Mouse (Mus musculus): ENCODE data around the gene Urb2. TPM values are rescaled to one million over a fixed set of nuclear protein-coding genes. Genes with fewer than 3 reads are reported as not detected.

Urb2 gene
- 25.4 and 28.0 TPM in 2 replicates for total RNA-seq (2017)

DNA sequence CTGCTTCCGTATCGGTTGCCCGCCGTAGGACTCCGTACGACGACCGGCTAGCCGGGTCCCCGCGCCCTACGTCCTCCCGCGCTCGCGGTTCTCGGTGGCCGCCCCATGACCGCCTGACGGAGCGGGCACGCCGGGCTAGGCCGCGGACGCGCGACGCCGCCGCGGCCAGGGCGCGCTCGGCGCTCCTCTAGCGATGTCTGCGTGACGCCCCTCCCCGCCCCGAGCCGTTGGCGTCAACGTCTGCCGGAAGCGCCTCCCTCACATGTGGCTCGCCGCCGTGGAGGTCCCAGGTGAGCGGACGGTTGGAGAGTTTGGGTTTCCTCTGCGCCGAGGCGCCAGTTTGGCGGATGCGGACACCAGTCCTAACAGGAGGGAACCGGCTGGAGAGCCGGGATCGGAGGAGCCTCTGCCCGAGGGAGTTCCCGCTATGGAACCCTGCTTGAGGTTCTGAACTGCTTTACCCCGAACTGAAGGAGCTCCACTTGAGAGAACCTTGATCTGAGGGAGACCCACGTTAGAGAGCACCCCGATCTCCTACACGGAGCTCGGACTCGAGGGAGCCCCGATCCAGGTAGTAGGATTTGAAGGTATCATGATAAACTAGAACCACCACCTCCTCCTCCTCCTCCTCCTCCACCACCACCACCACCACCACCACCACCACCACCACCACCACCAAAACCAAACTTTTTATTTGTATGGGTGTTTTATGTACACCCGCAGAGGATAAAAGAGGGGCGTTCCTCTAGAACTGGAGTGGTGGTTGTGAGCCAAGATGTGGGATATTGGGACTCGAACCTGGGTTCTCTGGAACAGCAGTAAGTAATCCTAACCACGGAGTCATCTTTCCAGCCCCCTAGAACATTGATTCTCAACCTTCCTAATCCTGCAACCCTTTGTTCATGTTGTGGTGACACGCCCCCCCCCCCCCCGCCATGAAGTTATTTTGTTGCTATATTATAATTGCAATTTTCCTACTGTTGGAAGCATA lies at the start of gene Urb2, which contains the start of gene Taf5l:
Gene Urb2 (plus strand): TSS at position 272 of the 991 bp plus-strand sequence.
Gene Taf5l (minus strand): TSS at position 161 of the 991 bp plus-strand sequence.
- ATAC-seq (replicated peaks; ENCODE audit: low read depth, poor library complexity, severe bottlenecking) = peak; percentile 78

DNA sequence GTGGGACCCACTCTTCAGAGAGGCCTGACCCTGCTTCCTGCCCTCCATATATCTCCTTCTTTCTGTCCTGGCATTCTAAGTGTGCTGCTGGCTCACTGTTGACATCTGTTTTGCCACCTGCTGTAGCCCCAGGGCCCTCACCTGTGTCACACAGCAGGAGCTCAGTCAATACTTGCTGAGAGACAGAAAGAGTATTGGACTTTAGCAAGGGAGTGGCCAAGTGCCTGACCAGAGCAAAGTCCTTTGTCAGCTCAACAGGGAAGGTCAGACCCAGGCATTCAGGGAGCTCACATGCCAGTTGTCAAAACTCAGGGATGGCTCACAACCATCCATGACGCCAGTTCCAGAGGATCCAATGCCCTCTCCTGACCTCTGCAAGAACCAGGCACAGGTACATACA lies 47.8 kb upstream of the Urb2 start:
- no peak for ATAC-seq (replicated peaks; ENCODE audit: low read depth, poor library complexity, severe bottlenecking)

DNA sequence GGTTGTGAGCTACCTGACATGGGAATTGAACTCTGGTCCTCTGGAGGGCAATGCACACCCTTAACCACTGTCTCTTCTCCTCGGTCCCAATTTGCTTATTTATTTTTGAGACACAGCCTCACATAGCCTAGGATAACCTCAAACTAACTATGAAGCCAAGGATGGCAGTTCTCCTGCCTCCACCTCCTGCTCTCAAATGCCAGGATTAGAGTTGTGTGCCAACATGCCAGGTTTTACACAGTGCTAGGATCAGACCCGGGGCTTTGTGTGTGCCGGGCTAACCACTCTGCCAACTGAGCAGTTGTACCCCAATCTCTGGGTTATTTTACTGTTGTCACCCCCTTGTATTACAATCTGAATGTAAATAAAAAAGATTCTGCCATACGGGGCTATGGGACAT lies 43.8 kb upstream of the Urb2 start:
- ATAC-seq (replicated peaks; ENCODE audit: low read depth, poor library complexity, severe bottlenecking) = no peak

DNA sequence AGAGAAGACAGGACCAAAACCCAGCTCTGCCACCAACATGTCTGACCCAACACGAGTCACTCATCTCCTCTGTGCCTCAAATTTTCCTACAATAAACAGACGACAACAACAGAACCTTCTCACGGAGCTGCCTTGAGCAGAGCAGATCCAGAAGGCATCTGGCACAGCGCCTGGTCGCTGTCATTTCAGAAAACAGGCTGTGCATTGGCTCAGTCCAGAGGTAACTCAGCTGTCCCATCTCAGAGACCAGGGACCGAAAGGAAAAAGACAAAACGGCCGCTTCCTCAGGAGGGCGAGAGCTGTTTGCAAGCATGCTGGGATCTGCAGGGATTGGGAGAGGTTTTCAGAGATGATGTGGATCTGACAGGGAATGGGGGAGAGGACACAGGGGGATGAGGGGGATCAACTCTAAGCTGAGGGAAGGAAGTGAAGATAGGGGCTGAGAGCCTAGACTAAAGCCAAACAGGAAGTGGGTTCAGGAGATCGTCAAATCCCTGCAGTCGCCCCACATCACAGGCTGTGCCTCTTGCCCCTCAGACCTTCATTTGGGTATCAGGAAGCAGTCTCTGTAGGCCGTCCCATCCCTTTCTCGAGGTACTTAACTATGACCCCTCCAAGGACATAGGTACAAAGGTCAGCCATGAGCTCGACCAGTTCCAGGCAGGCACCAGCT lies 43.0 kb upstream of the Urb2 start:
- ATAC-seq (replicated peaks; ENCODE audit: low read depth, poor library complexity, severe bottlenecking) = peak; percentile 9; the same call in 1 of the 2 replicates

DNA sequence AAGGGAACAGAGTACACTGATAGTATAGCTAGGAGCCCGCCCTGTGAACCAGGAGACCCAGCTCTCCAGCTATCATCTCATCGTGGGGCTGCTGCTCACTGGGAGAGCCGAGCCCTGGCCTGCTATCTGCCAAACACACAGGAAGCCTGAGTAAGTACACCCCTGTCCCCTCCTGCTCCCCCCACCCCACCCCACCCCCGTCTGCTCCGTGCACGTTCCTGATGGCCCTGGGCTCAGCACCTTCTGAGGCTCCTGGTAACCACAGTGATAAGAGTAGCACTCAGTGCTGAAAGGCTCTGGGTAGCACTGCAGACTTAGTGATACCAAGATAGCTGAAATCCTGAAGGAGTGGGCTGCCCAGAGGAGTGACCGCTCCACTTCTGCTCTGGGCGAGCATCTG lies 42.4 kb upstream of the Urb2 start:
- peak; percentile 37 for ATAC-seq (replicated peaks; ENCODE audit: low read depth, poor library complexity, severe bottlenecking)

DNA sequence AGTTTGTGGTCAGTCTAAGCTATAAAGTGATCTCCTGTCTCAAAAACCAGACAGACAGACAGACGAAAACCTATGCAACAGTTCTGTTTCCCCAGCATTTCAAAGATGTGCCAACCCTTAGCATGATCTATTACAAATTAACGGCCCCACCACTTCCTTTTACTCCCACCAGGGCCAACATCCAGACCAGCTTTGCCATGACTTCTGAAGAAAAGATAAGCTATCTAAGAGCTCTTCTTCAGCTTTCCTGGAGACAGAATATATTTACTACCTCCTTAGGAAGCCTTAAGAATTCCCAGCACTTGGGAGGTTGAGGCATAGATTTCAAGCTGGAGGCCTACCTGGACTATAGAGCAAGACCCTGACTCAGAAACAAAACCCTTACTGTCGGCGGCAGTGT lies 41.1 kb upstream of the Urb2 start:
- ATAC-seq (replicated peaks; ENCODE audit: low read depth, poor library complexity, severe bottlenecking) = no peak

DNA sequence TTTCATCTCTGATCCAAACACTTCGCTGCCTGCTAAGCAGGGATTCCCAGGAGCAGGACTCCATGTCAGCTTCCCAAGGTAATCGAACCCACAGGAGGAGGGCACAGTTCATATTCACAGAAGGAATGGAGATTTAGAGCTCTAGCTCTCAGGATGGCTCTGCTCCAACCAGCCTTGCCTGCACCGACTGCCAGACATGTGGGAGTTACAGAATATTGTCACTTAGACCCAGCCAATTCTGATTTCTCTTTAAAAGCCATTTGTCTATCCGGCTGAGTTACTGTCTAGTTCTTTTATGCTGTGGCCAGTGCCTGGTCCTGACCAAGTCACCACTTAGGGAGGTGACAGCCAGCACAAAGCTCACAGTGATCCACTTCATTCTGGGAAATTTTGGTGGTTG lies 39.6 kb upstream of the Urb2 start:
- no peak for ATAC-seq (replicated peaks; ENCODE audit: low read depth, poor library complexity, severe bottlenecking)

DNA sequence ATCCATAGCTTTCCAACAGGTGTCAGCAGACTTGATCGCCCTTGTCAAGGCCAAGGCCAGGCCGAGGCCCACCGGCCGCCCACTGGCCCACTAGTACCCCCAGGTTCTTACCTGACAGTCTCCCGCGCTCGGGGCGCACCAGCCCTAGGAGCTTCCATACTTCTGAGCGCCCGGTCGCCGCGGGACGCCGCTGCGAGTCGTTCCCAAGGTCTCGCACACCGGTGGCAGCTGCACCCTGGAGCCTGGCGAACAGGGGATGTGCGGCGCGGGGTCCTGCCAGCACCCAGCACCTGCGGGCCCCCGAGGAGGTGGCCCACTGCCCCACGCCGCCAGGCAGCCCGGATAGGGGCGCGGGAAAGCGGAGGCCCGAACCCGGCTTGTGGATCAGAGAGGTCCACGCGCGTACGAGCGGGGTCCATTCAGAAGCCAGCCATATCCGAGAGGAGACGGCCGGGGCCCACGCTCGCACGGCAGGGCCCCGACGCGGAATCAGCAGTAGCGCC lies 39.0 kb upstream of the Urb2 start:
- ATAC-seq (replicated peaks; ENCODE audit: low read depth, poor library complexity, severe bottlenecking) = no peak

DNA sequence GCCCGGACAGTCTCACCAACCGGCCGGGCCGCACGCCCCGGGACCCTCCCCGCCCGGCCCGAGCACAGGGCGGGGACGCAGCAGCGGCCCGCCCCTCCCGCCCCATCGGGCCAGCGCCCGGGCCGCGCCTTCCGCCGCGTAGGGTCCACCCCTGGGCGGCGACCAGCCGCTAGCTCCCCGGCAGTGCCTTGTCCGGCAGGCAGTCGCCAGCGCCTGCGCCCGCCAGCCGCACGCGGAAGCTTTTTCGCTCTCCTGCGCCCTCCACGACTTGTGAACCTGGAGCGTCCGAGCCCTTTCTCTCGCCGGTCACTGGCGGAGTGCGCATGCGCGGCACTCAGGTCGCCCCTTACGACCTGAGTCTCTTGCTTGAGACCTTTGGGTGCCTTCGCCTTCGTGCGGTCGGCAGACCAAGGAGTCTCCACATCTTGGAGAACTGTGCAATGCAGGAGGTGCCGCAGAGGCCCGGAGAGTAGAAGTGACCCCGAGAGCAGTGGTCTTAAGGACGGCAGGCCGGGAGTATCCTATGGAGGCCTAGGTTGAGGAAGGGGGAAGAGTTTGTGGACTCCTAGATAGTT lies 38.4 kb upstream of the Urb2 start, which contains the start of gene Abcb10:
Gene Abcb10 (minus strand): TSS at position 297 of the 575 bp plus-strand sequence.
- peak; percentile 67 for ATAC-seq (replicated peaks; ENCODE audit: low read depth, poor library complexity, severe bottlenecking)

DNA sequence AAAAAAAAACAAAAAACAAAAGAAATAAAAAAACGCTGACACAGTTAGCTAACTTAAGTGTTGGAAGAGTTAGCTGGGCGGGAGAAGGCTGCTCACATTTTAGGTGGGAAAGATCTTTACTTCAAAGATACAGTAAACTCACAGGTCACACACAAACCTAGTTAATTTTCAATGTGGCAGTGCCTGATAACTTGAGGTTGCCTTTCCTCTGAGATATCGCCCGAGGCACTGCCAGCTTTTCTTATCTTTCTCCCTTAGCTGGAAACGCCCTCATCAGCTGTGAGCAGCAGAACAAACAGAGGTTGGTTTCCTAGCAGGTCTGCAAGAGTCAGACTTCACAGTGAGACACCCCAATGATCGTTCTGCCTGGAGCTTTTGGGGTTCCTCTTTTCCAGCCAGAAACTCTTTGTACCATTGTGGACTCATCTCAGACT lies 32.7 kb upstream of the Urb2 start:
- ATAC-seq (replicated peaks; ENCODE audit: low read depth, poor library complexity, severe bottlenecking) = peak; percentile 85

DNA sequence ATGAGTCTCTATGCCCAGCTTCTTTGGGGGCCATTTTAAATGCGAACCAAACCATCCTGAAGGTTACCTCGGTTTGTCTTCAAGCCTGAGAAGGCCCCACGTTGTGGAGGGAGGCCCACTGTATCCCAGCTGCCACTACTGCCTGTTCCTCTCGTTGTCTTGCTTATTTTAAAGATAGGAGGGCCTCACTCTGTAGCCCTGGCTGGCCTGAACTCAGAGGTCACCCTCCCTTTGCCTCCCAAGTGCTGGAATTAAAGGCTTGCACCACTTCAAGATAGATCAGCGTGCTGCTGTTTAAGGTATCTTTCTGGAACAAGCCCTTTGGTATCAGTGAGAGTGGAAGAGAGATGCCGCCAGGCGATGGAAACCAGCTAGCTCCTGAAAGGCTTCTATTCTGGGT lies 32.2 kb upstream of the Urb2 start:
- ATAC-seq (replicated peaks; ENCODE audit: low read depth, poor library complexity, severe bottlenecking) = no peak

DNA sequence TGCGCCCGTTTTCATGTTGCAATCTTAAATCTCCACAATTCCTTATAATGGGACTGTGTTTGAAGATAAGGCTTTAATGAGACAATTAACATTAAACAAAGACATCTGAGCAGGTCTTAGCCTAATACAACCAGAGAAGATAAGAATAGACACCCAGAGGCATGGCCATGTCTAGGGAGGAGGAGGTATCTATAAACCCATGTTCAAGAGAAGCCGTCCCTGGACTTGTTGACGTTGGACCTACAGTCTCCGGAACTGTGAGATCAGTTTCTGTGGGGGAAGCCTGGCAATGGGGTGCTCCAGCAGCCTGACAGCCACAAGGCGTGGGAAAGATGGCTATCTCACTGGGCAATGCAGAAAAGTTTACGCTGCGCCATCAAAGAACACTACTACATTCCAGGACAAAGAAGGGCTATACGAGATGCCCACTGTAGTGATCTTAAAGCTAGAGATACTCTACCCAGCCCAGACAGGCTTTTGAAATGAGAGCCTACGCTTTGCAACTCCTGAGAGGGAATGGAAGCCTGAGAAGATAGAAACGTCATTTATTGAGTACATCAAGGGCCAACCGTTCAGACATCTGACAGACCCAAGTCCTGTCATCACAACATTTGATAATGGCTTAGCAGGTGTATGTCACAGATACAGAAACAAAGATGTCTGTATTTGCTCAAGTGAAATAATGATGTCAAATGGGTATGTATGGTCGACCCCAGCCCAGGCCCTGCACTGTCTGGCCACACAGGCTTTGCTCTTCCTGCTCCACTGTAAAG lies 30.8 kb upstream of the Urb2 start:
- no peak for ATAC-seq (replicated peaks; ENCODE audit: low read depth, poor library complexity, severe bottlenecking)

DNA sequence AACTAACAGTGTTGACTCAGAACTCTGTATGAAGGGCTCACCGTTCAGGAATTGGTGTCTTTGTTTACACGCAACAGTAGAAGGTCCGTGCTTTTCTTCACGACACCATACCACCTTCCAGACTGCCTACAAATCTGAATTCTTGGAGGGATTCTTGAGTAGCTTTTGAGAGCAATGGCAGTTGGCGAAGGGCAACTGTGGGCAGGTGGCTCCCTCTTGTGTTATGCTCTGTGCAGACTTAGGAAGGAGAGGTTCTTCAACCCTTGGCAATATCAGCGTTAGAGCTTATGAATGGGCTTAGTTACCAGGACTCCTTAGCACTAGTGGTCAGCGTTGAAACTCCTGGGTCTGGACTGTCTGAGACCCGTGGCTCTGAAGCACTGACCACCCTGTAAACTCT lies 28.7 kb upstream of the Urb2 start:
- no peak for ATAC-seq (replicated peaks; ENCODE audit: low read depth, poor library complexity, severe bottlenecking)

DNA sequence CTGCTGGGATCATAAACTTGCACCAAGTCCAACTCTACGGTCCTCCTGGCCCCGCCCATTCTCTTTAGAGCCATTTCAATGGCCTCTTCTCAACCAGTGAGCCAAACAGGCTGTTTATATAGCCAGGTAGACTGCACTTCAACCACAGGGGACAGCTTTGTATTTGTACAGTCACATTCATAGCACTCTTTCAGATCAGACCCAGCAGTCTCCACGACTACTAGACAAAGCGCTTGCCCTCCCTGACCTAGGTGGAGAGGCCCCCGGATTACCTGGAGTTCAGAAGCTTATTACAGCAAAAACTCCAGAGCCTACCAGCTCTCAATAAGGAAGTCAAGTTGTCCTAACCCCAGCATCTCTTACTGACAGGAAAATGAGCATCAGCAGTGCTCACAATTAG lies 27.7 kb upstream of the Urb2 start:
- ATAC-seq (replicated peaks; ENCODE audit: low read depth, poor library complexity, severe bottlenecking) = no peak

DNA sequence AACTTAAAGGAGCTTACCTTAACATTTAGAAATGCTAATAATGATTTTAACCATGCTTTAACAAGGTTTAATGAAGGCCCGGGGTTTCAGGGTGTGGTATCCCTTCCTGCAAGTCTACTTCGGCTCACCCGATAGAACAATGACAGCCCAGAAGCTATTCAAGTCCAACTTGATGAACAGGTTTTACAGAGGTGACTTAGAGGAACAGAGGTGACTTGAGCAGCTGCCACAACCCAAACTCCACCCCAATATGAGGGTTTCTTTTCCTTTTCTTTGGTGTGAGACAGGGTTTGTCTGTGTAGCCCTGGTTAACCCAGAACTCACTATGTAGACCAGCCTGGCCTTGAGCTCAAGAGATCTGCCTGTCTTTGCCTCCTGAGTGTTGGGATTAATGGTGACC lies 27.3 kb upstream of the Urb2 start:
- no peak for ATAC-seq (replicated peaks; ENCODE audit: low read depth, poor library complexity, severe bottlenecking)

DNA sequence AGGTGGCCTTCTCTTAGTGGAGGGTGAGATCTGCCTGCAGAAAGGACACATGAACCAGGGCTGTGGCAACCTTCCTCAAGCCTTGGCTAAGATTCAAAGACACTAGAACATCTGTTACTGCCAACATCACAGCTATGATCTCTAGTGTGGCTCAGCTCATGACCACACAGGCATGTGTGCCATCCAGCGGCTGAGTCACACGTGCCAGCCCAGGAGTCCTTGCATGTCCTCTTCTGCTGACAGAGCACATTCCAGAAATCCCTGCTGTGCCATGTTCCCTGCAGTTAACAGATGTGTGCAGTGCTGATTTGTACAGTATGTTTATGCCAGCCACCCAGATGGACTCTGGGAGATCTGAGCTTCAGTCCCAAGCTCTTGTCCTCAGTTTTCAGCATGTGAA lies 21.7 kb upstream of the Urb2 start:
- ATAC-seq (replicated peaks; ENCODE audit: low read depth, poor library complexity, severe bottlenecking) = no peak

DNA sequence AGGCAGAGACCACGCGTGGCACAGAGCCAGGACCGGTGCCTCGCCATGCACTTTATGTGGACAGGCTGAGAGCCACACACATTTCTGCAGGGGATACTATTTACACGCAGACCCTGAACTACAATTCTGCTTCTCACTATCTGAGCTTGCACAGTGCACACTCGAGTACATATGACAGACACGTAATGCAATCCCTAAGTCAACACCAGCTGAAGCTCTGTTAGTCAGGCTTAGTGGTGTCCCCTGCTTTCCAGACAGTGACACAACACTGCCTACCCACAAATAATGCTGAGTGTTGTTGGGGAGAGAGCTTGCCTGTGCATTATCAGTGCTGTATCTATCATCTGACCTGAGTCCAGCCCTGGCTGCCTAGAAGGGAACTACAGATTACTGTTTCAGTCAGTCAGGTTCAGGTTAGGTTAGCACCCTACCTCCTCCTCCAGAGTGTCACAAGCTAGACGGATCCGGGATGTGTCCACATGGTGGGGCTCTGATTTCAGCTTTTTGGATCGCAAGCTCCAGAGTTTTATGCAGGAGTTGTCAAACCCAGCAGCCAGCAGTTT lies 18.7 kb upstream of the Urb2 start:
- ATAC-seq (replicated peaks; ENCODE audit: low read depth, poor library complexity, severe bottlenecking) = no peak

DNA sequence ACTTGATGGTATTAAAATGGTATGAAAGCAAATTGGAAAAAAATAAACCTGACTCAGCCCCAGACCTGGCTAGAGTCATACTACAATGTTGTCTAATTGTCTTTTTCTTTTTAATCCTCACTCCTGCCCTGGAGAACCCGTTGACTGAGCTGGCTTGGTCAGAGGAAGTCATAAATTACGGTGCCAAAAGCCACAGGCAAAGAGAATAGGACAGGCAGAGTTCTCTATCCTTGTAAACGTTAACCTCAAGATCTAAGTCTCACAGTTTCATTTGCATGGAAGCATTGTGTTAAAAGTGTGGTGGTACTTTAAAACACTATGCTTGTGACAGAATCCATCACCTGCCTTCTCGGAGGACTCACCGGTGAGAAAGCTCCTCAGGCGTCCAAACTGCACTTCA lies 13.5 kb upstream of the Urb2 start:
- ATAC-seq (replicated peaks; ENCODE audit: low read depth, poor library complexity, severe bottlenecking) = peak; percentile 71

DNA sequence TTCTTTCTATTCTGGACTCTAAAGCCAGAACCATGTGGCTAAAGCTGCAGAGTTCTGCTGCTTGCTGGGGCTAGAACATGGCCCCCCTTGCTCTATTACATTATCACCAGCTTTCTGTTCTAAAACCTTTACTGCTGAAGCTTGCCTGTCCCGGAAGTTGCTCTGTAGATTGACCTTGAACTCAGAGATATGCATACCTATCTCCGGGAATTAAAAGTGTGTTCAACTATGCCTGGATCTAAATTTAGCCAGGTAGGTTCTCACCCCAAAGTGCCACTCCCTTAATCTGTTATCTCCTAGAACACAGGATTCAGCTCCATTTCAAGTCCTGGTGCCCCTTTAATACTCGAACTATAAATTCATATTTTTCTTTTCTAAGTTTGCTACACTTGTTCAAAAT lies 9.7 kb upstream of the Urb2 start:
- no peak for ATAC-seq (replicated peaks; ENCODE audit: low read depth, poor library complexity, severe bottlenecking)
